Mouse (Mus musculus) intestine, postnatal 0 days (tissue): ENCODE measurements around the gene St6gal1. TPM values are rescaled to one million over a fixed set of nuclear protein-coding genes. Genes with fewer than 3 reads are reported as not detected.

ENCODE experiments used
- ATAC-seq: fragments of 200-750 bp; cut with Nextera tagmentation; 2 replicates; pipeline ENCODE4 v1.8.0; 2017; ENCODE audit warnings: mild to moderate bottlenecking, moderate TSS enrichment, moderate library complexity
- H3K27ac ChIP-seq: fragments of 300-500 bp; sonication (generic); 2 replicates; pipeline ENCODE4 v1.5.1; 2014; ENCODE audit warnings: mild to moderate bottlenecking, low read depth, low read length, moderate library complexity
- H3K27me3 ChIP-seq: fragments of 300-500 bp; sonication (generic); replicated peaks from 2 replicates; pipeline ENCODE4 v1.6.1; 2014; ENCODE audit warnings: low read length, mixed read lengths; ENCODE audit not compliant: control insufficient read depth, insufficient read depth
- H3K36me3 ChIP-seq: fragments of 300-500 bp; sonication (generic); 2 replicates; pipeline ENCODE4 v1.6.1; 2014; ENCODE audit warnings: mild to moderate bottlenecking, moderate library complexity; ENCODE audit not compliant: control insufficient read depth, insufficient read depth
- H3K4me1 ChIP-seq: fragments of 300-500 bp; sonication (generic); replicated peaks from 2 replicates; pipeline ENCODE4 v1.6.1; 2014; ENCODE audit warnings: antibody characterized with exemption, low read length, mixed read lengths; ENCODE audit not compliant: control insufficient read depth, insufficient read depth
- H3K4me2 ChIP-seq: fragments of 300-500 bp; sonication (generic); replicated peaks from 2 replicates; pipeline ENCODE4 v1.6.1; 2014; ENCODE audit warnings: low read depth, mild to moderate bottlenecking, moderate library complexity
- H3K4me3 ChIP-seq: fragments of 300-500 bp; sonication (generic); 2 replicates; pipeline ENCODE4 v1.5.1; 2014; ENCODE audit warnings: low read depth, low read length
- H3K9ac ChIP-seq: fragments of 300-500 bp; sonication (generic); 2 replicates; pipeline ENCODE4 v1.6.1; 2014; ENCODE audit warnings: mild to moderate bottlenecking, low read depth, low read length
- H3K9me3 ChIP-seq: fragments of 300-500 bp; sonication (generic); 2 replicates; pipeline ENCODE4 v1.6.1; 2016; ENCODE audit warnings: mixed run types; ENCODE audit not compliant: control insufficient read depth
- CTCF ChIP-seq: sonication (generic); IDR thresholded peaks from 2 replicates; pipeline ENCODE4 v1.5.1; 2016; ENCODE audit warnings: low read depth, mild to moderate bottlenecking, control low read depth, antibody characterized with exemption, moderate library complexity
- WGBS: fragments of 180-500 bp; shearing (Covaris S2); extraction: QIAGEN DNeasy Blood & Tissue Kit; methylation state at CpG from one replicate; pipeline ENCODE4 v1.1.7; 2014; 5-methylcytosine and 5-hydroxymethylcytosine counted together
- polyA plus RNA-seq: library from polyadenylated mRNA; unstranded; fragments of >200 nt; fragmentation: Nextera tagmentation; extraction: Ambion mirVana; gene quantifications from 2 replicates; pipeline ENCODE4 v1.2.1, GENCODE M21; 2015

The St6gal1 gene
- polyA plus RNA-seq, 1 experiment from 2014 or later, result 6.8 TPM

DNA sequence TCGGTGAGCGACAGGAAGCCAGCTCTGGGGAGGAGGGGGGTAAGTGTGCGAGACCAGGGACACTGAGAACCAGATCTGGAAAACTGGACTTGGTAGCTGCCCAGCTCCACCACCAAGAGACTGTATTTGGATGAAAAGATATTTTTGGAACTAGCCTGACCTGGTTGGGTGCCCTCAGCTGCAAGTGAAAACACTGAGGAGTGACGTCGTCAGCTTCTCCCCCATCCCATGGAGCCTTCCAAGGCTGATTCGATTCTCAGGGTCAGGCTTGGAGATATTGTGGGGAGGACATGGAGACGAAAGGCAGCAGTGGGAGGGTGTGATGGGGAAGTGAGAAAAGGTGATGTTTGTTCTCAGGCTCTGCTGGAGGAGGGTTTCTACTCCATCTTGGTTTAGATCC, 8.2 kb downstream of the St6gal1 start:
- Histone ChIP-seq H3K9me3 (no peaks in the 10 kb centered on the region), H3K4me3 (no peak overlapping the region), H3K27ac (no peak overlapping the region), H3K27me3 (0 out of 2 replicates have a peak, but pooled peaks cover 5% of the 10 kb centered on the region), H3K9ac (no peak overlapping the region), H3K36me3 (no peaks in the 10 kb centered on the region), H3K4me1 (no peaks in the 10 kb centered on the region), H3K4me2 (no peak overlapping the region)
- no peak for TF ChIP-seq CTCF
- no peak for ATAC-seq
- 61% methylated on average over 7 of the region's 7 CpGs for WGBS

DNA sequence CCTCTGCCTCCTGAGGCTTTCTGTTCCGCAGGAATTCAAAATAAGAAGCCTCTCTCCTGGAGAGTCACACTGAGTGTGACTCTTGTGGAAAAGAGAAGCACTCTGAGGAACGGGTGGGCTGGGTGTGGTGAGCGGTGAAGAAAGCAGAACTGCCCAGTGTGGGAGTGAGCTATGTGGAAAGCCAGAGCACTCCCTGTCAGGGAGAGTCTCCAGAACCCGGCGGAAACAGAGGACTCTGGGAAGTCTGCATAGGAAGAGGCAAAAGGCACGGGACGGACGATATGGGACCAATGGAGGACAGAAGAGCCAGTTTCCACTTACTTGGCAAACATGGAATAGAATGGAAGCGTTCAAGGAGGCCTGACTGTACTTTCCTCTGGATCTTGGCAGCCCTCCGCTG, 9.0 kb downstream of the St6gal1 start:
- no peak overlapping the region for H3K9ac ChIP-seq
- H3K4me3 ChIP-seq, result no peak overlapping the region
- H3K27me3 ChIP-seq, result no peaks in the 10 kb centered on the region
- WGBS, result 72% methylated on average over 10 of the region's 10 CpGs
- ATAC-seq, result no peak
- H3K4me1 ChIP-seq, result no peaks in the 10 kb centered on the region
- no peaks in the 10 kb centered on the region for H3K36me3 ChIP-seq
- no peaks in the 10 kb centered on the region for H3K9me3 ChIP-seq
- H3K4me2 ChIP-seq, result no peak overlapping the region
- no peak for TF ChIP-seq CTCF
- no peak overlapping the region for H3K27ac ChIP-seq

DNA sequence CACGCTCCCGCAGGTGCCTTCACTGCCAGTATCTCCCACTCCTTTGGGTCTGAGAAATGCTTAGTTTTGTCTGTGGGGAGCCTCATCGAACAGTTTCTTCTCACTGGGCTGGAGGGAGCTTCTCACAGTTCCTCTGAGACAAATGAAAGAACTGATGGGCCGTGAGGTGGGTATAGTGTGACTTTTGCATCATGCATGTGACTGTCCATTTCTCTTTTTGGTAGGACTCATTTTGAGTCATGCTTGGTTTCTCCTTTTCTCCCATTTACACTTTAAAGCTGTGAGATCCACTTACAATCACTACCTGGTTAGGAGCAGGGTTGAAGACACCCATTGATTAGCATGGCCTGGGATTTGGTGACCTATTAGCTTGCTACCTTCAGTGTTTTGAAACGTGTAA, 10.0 kb downstream of the St6gal1 start:
- no peak for ATAC-seq
- Histone ChIP-seq H3K4me2 (no peak overlapping the region), H3K4me3 (no peak overlapping the region), H3K9me3 (no peaks in the 10 kb centered on the region), H3K4me1 (no peaks in the 10 kb centered on the region), H3K27me3 (no peaks in the 10 kb centered on the region), H3K36me3 (no peaks in the 10 kb centered on the region), H3K9ac (no peak overlapping the region), H3K27ac (no peak overlapping the region)
- TF ChIP-seq CTCF, result no peak
- 80% methylated on average over 5 of the region's 5 CpGs for WGBS

DNA sequence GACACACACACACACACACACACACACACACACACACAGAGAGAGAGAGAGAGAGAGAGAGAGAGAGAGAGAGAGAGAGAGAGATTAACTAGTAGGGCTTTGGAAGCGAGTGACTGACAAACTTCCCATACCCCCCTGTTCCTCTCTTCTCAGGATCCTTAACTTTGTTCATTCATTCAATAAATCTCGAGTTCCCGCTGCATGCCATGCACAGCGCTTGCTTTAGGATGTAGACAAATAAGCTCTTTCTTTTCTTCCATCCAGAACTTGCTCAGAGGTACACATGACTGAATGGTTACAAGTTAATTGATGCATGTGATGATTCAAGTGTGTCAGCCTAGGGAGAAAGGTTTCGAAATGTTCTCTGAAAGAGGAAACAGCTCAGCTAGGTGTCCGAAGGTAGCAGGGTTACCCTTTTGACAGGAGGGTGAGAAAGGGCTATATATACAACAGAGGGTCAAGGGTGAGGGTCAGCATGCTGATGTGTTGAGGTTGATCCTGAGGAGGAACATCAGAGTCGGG, 10.7 kb downstream of the St6gal1 start:
- ATAC-seq, result no peak
- no peak for TF ChIP-seq CTCF
- Histone ChIP-seq H3K36me3 (no peaks in the 10 kb centered on the region), H3K9ac (no peak overlapping the region), H3K4me3 (no peak overlapping the region), H3K9me3 (no peaks in the 10 kb centered on the region), H3K27me3 (no peaks in the 10 kb centered on the region), H3K4me1 (peaks cover 2% of the 10 kb centered on the region; the same call in 1 of the 2 replicates), H3K4me2 (no peak overlapping the region), H3K27ac (no peak overlapping the region)
- WGBS, result 80% methylated on average over 7 of the region's 7 CpGs

DNA sequence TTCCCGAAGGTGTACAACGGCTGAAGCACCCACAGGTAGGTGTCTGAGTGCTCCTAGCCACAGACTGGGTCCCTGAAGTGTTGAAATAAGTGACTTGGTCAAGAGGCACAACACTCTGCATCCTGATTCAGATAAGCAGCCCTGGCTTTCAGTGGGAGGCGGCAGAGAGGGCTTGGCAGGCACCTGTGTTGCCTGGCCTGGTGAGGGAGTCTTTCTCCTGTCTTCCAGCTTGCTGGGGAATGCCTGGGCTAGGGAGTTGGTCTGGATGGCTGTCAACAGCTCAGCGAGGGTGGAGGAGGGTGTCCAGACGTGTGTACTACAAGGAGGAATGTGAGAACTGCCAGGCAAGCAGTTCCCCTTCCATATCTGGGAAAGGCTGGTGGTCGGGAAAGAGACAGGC, 15.0 kb downstream of the St6gal1 start:
- no peak for TF ChIP-seq CTCF
- H3K27ac ChIP-seq, result no peak overlapping the region
- H3K4me2 ChIP-seq, result no peak overlapping the region
- ATAC-seq, result no peak
- no peaks in the 10 kb centered on the region for H3K9me3 ChIP-seq
- 70% methylated on average over 6 of the region's 6 CpGs for WGBS
- H3K4me1 ChIP-seq, result peaks cover 4% of the 10 kb centered on the region; the same call in 1 of the 2 replicates
- no peak overlapping the region for H3K4me3 ChIP-seq
- no peak overlapping the region for H3K9ac ChIP-seq
- no peaks in the 10 kb centered on the region for H3K27me3 ChIP-seq
- H3K36me3 ChIP-seq, result no peaks in the 10 kb centered on the region

DNA sequence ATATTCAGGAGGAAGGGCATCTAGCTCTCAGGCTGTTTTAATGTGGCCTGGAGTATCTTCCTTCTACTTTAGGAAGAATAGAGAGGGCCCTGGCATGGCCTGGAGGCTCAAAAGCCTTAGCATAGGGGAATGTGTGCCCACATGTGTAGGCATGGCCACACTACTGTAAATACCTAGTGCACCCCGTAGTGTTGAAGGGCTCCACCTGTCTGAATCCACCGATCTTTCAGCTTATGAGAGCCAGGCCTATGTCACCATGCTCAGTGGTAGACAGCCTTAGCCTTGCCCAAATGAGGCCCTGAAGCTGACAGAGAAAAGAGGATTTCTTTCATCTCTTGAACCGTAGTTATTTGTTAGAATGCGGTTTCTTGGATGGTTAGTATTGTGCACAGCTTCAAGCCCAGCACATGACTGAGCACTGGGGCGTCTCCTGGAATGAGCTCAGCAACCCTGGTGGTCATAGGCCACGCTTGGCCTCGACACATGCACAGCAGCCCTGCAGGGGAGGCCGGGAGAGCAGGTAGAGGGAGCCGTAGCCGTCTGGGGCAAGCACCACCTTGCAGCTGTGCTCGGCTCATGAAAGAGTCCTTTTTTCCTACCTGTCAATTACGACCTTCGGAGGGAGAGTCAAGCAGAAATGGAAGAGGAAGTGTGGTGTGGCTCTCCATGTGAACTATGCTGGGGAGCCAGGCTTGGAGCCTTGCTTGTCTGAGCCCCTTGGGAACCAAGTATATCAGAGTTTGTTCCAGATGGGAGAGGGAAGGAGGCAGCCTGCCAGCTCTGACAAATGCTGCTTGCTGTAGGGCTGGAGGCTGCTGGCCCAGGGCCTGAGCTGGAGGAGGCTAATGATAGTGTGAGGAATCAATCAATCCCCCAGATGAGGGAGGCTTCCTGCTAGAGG, 15.8 kb downstream of the St6gal1 start:
- no peak overlapping the region for H3K9ac ChIP-seq
- peaks cover 4% of the 10 kb centered on the region; the same call in 1 of the 2 replicates for H3K4me1 ChIP-seq
- whole genome bisulfite sequencing, result 45% methylated on average over 13 of the region's 13 CpGs
- H3K27me3 ChIP-seq, result no peaks in the 10 kb centered on the region
- no peak overlapping the region for H3K27ac ChIP-seq
- no peaks in the 10 kb centered on the region for H3K36me3 ChIP-seq
- H3K9me3 ChIP-seq, result no peaks in the 10 kb centered on the region
- TF ChIP-seq CTCF, result peak; percentile 26; the same call in 1 of the 2 replicates
- 0 out of 2 replicates have a peak, but pooled peaks have one; percentile 38 for ATAC-seq
- 0 out of 2 replicates have a peak overlapping the region, but pooled peaks have one; percentile 9 for H3K4me2 ChIP-seq
- H3K4me3 ChIP-seq, result no peak overlapping the region
